Mouse (Mus musculus) right cerebral cortex, adult 2 months (tissue): Measurements from ENCODE around the gene Dnaic2.

Experiments used
- DNase-seq, 2 experiments: peaks; one replicate each; pipeline ENCODE4 v3.0.0; 2021 to 2022; ENCODE audit warnings: low spot score in 2 of 2

Gene Dnaic2

DNA sequence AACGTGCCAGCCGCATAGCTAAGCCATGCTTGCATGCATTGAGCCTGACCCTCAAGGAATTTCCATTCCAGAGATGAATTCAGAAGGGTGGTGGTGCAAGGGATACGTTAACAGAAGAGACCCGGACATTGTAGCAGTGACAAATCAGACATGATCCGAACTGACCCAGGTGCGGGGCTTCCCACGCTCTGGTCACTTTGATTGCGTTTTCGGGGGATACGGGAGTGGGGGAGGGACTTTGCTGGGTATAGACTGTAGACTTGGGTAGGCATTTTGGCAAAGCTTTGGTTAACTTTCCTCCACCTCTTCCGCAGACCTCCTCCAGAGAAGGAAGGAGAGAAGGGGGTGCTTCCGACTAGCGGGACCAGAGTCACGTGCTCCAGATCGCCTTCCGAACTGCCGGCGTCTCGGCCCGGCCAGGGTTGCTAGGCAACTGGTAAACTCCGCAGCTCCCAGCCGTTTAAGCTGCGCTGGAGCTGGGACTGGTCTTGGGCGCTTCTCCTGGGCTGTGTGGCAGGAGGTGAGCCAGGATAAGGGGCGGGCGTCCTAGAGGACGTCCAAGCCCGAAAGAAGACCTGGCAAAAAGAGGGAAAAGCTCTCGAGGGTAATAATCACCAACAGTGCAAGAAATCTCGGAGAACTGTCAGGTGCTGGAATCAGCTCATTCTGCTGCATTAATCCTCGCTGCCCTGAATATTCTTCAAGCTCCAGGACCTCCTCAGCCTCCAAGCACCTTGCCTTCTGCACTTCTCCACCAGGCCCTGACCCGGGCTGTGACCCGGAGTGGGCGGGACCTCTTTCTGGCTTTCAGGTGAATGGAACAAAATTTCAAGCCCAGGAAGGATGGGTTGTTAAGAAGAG lies at the start of gene Dnaic2:
Gene Dnaic2 (plus strand): TSS at position 444 of the 861 bp plus-strand sequence.
- DNase-seq = peak; percentile 75

DNA sequence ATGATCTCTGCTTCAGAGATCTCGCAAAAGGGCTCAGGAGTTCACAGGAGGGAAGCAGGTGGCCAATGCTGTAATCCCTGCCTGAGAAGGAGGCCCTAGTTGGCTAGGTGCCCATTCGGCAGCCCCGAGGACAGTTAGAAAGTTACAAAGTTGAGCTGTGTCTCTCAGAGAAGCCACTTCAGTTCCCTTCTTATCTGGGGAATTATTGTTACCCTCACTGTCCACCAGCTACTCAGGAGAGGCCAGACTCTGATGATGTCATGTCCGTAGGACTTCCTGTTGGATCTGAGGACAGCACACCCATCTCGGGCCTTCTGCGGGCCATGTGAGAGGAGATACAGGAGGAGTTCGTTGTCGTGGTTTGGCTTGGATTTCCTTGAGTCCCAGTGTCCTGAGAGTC lies 47.6 kb upstream of the Dnaic2 start:
- no peak for DNase-seq

DNA sequence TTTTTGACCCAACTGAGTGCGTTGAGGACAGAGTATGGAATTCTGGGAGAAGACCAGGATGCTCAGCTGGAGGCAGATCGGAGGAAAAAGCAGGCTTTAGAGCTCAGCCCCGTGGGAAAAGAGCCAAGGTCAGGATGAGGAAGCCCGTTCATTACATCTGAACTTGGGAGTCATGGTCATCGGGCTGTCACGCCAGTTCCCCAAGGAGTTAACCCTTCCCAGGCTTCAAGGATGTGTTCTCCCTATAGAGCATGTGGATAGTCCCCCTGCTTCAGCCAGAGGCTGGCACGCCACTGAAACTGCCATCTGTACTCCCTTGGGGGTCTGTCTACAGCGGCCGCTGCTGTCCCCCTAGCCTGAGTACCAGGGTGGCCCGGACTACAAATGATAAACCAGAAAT lies 46.9 kb upstream of the Dnaic2 start:
- no peak for DNase-seq

DNA sequence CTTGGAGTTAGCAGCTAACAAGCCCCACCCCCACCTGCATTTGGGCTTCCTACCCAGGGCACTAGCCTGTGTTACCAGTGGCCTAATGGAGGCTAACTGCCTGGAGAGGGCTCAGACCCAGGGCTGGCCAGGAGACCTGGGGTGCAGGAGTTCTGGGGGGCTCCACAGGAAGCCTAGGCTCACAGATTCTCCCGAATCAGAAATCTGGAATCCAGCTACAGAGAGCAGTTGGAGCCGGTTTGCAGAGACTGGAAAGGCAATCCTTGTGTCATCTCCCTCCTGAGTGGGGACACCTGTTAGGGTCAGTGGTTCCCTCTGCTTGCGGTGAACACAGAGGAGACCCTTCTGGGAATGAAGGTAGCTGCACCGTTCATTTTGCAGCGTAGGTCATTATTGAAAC lies 46.2 kb upstream of the Dnaic2 start:
- no peak for DNase-seq

DNA sequence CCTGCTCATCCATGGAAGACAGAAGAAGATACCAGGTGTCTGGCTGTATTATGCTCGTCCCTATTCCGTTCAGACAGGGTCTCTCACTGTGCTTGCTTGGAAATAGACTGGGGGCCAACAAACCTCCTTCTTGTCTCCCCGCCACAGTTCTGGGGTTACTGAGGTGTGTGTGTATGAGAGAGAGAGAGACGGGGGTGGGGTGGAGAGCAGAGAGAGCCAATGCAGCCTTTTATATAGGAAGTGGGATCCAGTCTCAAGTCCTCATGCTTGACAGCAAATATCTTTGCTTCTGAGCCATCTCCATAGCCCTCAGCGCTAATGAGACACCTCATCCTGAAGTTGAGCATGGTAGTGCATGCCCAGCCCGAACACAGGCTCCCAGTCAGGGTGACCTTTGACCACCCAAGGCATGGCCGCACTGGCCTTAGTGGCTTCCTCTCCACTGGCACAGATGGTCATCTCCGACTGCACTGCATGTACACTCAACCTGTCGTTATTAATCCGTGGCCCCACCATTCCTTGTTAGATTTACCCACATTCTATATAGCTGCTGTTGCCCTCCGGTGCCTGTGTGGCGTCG lies 44.8 kb upstream of the Dnaic2 start:
- no peak for DNase-seq

DNA sequence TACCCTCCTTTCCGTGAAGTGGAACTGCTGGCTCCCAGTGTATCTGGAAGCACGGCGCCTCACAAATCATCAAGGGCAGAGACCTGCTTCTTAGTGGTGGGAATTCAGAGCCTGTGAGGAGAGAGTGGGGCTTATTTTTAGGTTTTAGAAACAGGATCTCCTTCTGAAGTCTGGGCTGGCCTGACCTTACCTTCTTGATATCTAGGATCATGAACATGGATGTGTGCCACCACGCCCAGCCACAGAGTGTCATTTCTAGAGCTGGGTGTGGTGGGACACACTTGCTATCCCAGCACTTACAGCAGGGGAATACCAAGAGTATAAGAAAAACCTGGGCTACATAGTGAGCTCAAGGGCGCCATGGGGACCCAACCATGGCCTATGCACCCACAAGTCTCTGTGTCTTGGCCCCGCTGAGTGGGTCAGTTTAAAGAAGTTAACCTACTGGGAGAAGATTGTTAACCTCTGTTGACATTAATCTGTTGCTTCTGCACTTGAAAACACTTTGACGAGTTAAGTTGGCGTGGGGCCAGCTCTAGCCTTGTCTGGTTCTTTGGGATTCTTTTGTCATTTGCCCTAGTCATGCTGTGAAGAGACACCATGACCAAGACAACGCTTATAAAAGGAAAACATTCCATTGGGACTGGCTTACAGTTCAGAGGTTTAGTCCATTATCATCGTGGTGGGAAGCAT lies 44.0 kb upstream of the Dnaic2 start:
- no peak for DNase-seq

DNA sequence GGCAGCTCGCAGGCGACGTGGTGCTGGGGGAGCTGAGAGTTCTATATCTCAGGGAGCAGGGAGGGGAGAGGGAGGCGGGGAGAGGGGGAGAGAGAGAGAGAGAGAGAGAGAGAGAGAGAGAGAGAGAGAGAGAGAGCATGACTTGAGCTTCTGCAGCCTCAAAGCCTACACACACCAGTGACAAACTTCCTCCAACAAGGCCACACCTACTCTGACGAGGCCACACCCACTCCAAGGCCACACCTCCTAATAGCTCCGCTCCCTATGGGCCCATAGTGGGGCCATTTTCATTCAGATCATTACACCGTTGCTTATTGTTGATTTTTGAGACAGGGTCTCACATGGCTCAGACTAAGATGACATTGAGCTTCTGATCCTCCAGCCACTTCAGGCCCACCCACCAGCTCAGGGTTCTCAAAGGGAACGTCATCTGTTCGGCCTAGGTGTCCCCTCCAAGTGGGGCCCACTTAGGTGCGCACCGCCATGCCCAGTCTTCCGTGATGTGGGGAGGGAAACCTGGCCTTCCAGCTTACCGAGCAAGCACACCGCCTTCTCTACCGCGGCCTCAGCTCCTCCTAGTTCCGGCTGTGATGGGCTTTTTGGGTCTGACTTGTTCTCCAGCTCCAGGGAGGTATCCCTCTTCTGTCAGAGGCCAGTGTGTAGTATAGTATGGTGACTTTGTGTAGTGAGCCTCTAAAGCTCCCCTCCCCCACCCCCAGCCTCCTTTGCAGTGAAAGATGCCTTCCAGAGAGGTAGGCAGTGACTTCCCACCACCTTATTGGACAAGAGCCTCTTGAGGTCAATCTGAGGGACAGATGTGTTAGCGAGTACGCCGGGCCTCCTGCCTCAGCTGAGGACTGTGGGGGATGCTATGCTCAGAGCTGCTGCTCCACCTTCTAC lies 43.2 kb upstream of the Dnaic2 start:
- no peak for DNase-seq

DNA sequence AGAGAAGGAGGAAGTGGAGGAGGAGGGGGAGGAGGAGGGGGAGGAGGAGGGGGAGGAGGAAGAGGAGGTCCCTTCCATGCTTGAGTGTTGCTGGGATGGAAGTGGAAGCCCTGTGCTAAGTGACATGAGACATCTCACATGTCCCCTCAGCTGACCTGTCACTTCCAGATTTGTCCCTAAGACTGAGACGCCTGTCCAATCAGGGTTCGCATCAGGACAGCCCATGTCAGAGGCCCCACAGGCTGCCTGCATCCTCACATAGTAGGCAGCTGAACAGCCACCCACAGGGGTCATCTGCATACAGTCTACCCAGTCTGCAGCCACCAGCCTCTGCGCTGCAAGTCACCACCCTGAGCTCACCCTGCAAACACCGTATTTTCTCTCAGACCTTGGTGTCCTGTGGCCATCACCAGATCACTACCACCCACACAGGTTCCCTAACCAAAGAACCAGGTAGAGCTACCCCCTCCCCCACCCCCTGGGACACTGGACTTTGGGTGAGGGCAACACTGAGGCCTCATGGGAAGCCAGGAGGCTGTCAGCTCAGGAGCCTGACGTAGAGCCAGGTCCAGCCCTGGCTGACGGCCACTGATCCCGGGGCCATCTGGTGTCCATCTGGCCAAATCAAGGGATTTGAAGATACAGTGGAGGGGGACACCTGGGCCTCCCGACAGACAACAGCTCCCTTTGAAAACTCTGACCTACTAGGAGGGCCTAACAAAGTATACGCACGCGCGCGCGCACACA lies 42.4 kb upstream of the Dnaic2 start:
- no peak for DNase-seq

DNA sequence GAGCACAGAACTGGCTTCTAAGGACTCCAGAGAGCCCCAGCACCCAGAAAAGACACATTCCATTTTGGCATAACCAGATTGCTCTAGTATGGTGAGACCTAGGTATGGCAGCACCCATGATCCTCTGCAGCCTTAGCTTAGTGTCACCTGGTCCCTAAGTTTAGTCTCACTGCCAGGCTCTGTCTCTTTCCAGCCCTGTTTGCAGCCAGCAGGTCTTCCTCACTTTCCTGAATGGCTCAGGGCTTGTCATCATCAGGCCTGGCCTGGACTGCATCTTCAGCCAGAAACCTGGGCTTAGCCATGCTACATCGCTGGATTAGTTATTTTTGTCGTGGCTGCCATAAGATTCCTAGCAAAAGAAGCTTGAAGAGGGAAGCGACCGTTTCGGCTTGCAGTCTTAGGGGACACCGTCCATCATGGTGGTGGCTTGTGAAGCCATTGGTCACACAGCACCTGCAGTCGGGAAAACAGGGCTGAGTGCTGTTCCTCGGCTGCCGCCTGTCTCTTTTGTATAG lies 41.6 kb upstream of the Dnaic2 start:
- DNase-seq = no peak

DNA sequence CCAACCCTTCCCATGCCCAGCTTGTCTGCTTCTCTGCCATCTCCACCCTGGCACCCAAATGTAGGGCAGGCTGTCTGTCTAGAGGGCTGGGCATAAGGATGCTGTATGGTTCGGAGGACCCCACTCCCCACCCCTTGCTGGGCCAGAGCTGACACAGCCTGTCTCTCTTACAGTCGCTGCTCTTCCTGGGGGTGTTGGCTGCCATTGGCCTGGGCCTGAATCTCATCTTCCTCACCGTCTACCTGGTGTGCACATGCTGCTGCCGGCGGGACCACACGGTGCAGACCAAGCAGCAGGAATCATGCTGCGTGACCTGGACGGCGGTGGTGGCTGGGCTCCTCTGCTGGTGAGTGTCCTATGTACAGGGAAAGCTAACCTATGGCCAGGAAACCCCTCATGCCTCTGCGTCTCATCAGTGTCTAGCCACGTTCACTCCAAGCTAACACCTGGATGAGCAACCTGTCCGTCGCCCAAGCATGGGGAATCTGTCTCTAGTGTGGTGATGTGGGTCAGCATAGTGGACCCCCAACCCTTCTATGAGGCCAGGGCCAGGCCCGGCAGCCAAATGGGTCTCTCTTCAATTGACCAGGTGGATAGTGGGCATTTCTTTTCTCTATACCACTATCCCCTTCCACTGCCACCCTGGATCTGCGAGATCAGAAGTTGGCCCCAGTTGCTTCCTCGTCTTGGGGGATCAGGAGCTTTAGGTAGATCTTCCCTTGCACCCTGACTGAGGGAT lies 40.8 kb upstream of the Dnaic2 start:
- no peak for DNase-seq

DNA sequence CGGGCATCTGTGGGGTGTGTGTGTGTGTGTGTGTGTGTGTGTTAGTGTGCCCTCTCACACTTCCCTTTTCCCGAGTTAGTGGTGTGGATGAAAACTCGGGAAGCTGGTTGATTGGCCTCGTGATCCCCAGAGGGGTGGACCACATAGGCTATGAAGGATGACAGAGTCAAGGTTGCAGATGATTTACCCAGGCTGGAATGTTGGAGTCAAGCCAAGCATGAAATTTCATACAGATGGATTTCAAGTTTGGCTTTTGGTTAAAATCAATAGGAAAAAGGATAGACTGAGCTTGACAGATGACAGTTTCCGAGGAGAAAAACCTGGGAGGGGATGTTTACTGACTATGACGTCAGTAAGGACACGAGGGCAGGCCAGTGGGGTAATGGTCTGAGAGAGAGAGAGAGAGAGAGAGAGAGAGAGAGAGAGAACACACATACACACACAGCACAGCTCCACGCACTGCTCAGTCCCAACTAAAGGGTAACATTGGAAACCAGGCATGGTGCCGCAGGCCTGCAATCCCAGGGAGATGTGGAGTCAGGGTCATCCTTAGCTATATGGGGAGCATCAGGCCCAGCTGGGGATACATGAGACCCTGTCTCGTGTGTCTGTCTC lies 39.5 kb upstream of the Dnaic2 start:
- no peak for DNase-seq

DNA sequence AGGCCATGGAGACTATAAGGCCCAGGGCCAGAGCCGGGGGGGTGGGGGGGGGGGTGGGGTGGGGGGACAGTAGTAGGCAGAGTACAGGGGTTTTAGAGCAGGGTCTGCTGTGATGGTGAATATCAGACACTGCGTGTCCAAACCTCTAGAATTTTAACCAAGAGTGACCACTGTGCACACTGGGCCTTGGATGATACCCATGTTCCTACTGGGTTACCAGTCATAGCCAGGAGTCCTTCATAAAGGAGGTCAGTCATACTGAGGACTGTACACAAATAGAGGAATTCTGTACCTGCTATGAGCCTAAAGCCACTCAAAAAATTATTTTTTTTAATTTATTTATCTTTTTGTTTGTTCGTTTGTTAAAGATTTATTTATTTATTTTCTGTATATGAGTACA lies 38.5 kb upstream of the Dnaic2 start:
- DNase-seq = no peak

DNA sequence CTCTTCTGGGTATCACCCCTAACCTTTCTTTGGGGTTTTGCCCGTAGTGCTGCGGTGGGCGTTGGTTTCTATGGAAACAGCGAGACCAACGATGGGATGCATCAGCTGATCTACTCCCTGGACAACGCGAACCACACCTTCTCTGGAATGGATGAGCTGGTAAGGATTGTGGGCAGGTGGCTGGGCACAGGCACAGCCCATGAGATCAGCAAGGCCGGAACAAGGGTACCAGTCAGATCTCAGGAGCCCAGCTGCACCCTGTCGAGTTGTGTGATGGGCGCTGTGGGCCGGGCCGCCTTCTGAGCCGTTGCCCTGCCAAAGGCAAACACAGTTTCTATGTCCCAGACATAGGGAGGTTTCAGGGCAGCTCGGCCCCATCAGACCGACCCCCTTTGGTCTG lies 37.0 kb upstream of the Dnaic2 start:
- no peak for DNase-seq

DNA sequence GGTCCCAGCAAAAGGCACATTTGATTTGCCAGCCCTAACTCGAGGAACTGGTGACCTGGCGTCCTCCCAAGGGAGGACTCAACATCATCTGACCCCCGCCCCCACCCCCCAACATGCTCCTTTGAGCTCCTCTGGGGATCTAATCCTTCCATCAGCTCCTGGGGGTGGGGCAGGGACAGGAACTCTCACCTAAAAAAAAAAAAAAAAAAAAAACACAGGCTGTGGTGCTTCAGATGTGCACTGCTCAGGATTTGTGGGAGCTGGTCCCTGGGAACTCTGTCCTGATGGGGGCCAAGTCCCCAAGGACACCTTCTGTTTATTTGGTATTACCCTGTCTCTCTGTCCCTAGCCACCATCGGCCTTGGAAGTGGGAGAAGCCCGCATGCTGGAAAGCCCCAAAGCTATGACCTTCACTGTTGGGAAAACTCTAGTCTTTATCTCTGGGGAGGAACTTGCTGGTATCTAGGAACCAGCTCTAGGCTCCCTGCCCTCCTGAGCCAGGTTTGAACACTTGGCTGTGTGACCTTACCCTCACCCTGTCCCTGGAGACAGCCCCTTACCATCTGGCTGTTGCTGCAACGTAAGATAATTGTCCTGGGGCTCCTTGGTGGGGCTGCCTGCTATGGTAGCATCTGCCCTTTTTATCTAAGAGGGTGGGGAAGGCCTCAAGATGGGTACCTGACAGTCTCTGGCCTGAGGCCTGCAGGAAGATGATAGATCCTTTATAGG lies 35.6 kb upstream of the Dnaic2 start:
- no peak for DNase-seq

DNA sequence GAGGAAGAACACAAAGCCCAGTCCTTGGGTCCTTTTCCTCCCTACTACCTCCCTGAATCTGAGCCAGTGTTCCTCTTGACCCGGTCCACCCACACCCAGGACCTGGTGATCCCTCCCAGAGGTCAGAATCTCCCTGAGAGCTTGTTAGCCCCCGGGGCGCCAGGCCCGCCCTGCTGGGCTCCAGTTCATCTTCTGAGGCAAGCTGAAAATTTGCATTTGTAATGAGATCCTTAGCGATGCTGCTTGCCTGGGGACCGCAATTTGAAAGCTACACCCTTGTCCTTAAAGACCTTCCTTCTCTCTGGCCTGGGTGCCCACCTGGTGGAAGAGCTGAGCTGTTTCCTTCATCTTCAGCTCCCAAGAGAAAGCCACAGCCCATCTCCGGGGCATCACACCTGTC lies 34.6 kb upstream of the Dnaic2 start:
- DNase-seq = no peak

DNA sequence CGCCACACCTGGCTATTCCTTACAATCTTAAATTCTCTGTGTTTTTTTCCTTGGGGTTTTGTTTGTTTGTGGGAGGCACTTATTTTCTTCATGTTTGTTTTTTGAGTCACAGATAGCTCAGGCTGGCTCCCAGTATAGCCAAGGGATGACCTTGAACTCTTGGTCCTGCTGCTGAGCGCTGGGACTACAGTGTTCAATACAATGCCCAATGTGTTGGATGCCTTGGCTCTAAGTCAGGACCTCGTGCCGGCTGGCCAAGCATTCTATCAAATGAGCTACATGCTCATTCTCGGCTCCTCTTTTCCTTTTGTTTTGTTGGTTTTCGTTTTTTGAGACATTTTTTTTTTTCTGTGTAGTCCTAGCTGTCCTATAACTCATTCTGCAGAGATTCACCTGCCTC lies 33.8 kb upstream of the Dnaic2 start:
- no peak for DNase-seq

DNA sequence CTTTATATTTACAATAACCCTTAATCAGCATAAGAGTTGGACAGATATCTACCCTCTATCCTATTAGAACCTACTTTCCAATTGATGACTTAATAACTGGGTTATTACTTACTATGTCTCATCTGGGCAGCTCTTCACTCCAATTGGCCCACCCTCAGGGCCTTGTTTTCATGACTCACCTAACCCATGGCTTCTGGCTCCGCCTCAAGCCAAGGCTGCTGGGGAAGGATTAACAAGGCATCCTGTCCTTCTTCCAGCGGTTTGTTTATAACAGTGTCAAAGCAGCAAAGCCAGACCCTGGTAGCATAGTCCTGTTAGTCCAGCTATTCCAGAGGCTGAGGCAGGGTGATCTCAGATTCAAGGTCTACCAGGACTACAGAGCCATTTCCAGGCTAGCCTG lies 32.8 kb upstream of the Dnaic2 start:
- no peak for DNase-seq

DNA sequence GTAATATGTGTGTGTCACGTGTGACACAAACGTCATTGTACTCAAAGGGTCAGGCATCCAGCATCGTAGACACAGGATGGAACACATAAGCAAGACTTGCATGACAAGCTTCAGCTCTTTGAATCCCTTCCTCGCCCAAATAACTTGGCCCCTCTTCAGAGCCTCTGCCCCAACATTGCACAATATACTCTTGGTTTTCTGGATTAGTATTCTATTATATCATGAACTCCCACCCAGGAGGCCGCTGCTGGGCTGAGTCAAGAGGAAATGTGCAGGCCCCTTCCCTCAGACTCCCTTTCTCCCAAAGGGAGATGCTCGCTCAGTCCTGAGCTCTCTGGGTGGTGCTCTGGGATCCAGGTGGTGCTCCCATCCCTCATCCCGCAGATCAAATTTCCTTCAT lies 28.7 kb upstream of the Dnaic2 start:
- DNase-seq = no peak

DNA sequence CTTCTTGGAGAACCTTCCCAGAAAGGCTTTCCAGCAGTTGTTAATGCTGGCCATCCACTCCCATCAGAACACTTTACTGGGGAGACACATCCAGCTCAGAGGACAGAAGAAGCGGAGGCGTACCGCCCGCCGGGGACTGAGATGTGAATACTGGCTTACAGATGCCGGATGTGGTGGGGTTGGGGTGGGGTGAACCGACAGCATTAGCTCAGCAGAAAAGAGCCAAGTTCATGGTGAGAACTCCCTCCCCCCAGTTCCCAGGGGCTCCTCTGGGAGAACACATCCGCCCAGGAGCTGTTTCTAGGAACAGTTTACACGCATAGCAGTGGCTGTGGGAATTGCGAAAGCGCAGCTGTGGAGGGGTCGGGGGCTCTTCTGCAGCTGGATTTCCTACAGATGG lies 27.7 kb upstream of the Dnaic2 start:
- no peak for DNase-seq
